Mouse (Mus musculus) heart, postnatal 0 days (tissue): Measurements from ENCODE around the gene Bola2.

Experiments used
- CTCF ChIP-seq: IDR thresholded peaks from 2 replicates; pipeline ENCODE4 v1.5.1; 2016; ENCODE audit warnings: antibody characterized with exemption, control low read depth, low read depth
- EP300 ChIP-seq: IDR thresholded peaks from 2 replicates; pipeline ENCODE4 v1.6.1; 2016; ENCODE audit warnings: antibody characterized with exemption, low read depth

DNA sequence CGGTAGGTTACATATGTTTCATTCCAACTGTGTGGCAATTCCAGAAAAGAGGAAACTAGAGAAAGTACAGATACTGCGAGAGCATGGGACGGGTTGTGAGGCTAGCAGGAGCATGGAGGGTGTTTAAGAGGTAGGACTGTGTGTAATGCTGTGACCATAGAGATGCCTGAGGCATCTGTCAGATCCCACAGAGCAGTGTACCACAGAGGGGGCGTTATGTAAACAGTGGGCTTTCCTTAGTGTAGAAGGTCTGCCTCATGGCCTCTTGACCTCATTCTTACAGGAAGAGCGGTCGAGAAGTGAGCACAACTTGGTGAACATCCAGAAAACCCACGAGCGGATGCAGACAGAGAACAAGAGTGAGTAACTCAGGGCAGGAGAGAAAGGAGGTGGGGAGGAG is 31.6 kb upstream of the Bola2 start:
- TF ChIP-seq CTCF (no peak), EP300 (no peak)
